Mouse (Mus musculus) ES-E14 (cell line): ENCODE measurements around the gene Fam222a. TPM values are rescaled to one million over a fixed set of nuclear protein-coding genes. Genes with fewer than 3 reads are reported as not detected.

Source experiments
- DNase-seq: peaks from one replicate; pipeline ENCODE4 v3.0.0-alpha.2; 2013; ENCODE audit warnings: low read depth, low spot score
- H3K27ac ChIP-seq: 2 replicates; pipeline ENCODE4 v1.5.1; 2012; ENCODE audit warnings: low read depth, mild to moderate bottlenecking, low read length, moderate library complexity, mixed read lengths; ENCODE audit not compliant: poor library complexity, insufficient read depth, severe bottlenecking
- H3K36me3 ChIP-seq: 2 replicates; pipeline ENCODE4 v1.6.1; 2012; ENCODE audit warnings: mild to moderate bottlenecking, low read length, moderate library complexity, mixed read lengths; ENCODE audit not compliant: control insufficient read depth, poor library complexity, insufficient read depth, severe bottlenecking
- H3K4me1 ChIP-seq, 2 experiments: fragments of 150-350 bp in 1 of 2; sonication (generic) in 1 of 2; 2 replicates each; pipeline ENCODE4 v1.6.1; 2012; ENCODE audit warnings: low read length in 2 of 2, mild to moderate bottlenecking in 1 of 2, mixed read lengths in 1 of 2; ENCODE audit not compliant: control insufficient read depth in 2 of 2, insufficient read depth in 2 of 2, poor library complexity in 1 of 2
- H3K4me3 ChIP-seq, 2 experiments: fragments of 150-350 bp in 1 of 2; sonication (generic) in 1 of 2; 2 replicates each; pipeline ENCODE4 v1.5.1; 2012; ENCODE audit warnings: low read length in 2 of 2, low read depth in 1 of 2, mild to moderate bottlenecking in 1 of 2, mixed read lengths in 1 of 2; ENCODE audit not compliant: insufficient read depth in 1 of 2, poor library complexity in 1 of 2, severe bottlenecking in 1 of 2
- H3K9ac ChIP-seq: 2 replicates; pipeline ENCODE4 v1.6.1; 2012; ENCODE audit warnings: low read depth, mild to moderate bottlenecking, low read length, mixed read lengths; ENCODE audit not compliant: poor library complexity, insufficient read depth, severe bottlenecking
- H3K9me3 ChIP-seq: fragments of 150-350 bp; sonication (generic); 2 replicates; pipeline ENCODE4 v1.6.1; 2012; ENCODE audit warnings: low read depth, mild to moderate bottlenecking, low read length; ENCODE audit not compliant: control insufficient read depth, insufficient read depth
- CHD2 ChIP-seq: IDR thresholded peaks from 2 replicates; pipeline ENCODE4 v1.6.1; 2014; ENCODE audit warnings: mild to moderate bottlenecking, low read depth, low read length, inconsistent platforms
- HCFC1 ChIP-seq: IDR thresholded peaks from 2 replicates; pipeline ENCODE4 v1.6.1; 2012; ENCODE audit warnings: low read length, inconsistent platforms, borderline replicate concordance; ENCODE audit not compliant: insufficient read depth
- MAFK ChIP-seq: IDR thresholded peaks from 2 replicates; pipeline ENCODE4 v1.6.1; 2014; ENCODE audit warnings: mild to moderate bottlenecking, low read depth, low read length, inconsistent platforms; ENCODE audit not compliant: insufficient read depth
- ZC3H11A ChIP-seq: IDR thresholded peaks from 2 replicates; pipeline ENCODE4 v1.6.1; 2012; ENCODE audit warnings: low read depth, mild to moderate bottlenecking, inconsistent platforms, low read length, borderline replicate concordance
- ZNF384 ChIP-seq: IDR thresholded peaks from 2 replicates; pipeline ENCODE4 v1.6.1; 2012; ENCODE audit warnings: low read depth, low read length, inconsistent platforms
- in situ Hi-C, 2 experiments: fragments of 600-800 bp; cut with MboI; formaldehyde crosslinking; loops; one replicate each; pipeline ENCODE4 v1.15.1; 2025; ENCODE audit warnings: low sequenced_read_pairs in 2 of 2, inconsistent platforms in 1 of 2; ENCODE audit not compliant: unreplicated experiment in 2 of 2
- total RNA-seq: library from RNA; depleted of rRNA; stranded (reverse); fragments of 300-350 nt; gene quantifications from 2 replicates; pipeline ENCODE4 v1.2.3, GENCODE M21; 2012; rRNA removed

Gene Fam222a
- total RNA-seq, 1 experiment = 1.2 TPM

DNA sequence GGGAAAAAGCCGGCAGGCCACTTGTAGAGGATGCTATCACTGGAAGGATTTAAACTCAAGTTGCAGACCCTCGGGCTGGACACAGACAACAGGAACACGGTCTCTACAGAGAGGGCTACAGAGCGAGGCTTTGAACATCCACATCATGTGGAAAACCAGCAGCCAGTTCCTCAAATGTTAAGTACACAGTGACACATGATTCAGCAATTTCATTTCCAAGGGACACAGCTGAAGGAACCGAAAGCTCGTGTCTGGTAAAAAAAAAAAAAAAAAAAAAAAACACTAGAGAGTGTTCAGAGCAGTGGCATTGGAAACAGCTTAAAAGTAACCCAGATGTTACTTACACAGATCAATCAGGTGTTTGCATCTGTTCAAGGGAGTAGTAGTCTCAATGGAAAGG is 93.2 kb downstream of the Fam222a start:
- H3K27ac ChIP-seq = no peak overlapping the region
- no peak overlapping the region for H3K4me3 ChIP-seq
- H3K9me3 ChIP-seq = no peaks in the 10 kb centered on the region
- DNase-seq = no peak
- no peak for TF ChIP-seq CHD2
- no peak for TF ChIP-seq MAFK
- no peak for TF ChIP-seq HCFC1
- TF ChIP-seq ZC3H11A = no peak
- no peak for TF ChIP-seq ZNF384
- H3K9ac ChIP-seq = no peak overlapping the region
- peaks cover 0 to 22% of the 10 kb centered on the region in 2 experiments; a peak in 2 of 4 replicates for H3K4me1 ChIP-seq
- in situ Hi-C loops = no loop called here
- H3K36me3 ChIP-seq = no peaks in the 10 kb centered on the region

Other genes with a start within 250 kb of the Fam222a start
- gene Kctd10, start 187.5 kb upstream of the Fam222a start, total RNA-seq = 54.4 and 94.6 TPM in 2 replicates
- 31.7 and 33.8 TPM in 2 replicates for gene Ube3b, start 187.4 kb upstream of the Fam222a start, total RNA-seq
- gene Mmab, start 124.0 kb upstream of the Fam222a start, total RNA-seq = 11.0 and 16.3 TPM in 2 replicates
- 32.5 and 35.8 TPM in 2 replicates for gene Mvk, start 123.7 kb upstream of the Fam222a start, total RNA-seq
- gene Trpv4, start 90.4 kb downstream of the Fam222a start, total RNA-seq = 1.4 and 3.5 TPM in 2 replicates
- 15.6 and 17.2 TPM in 2 replicates for gene Gltp, start 123.0 kb downstream of the Fam222a start, total RNA-seq
- gene Tchp, start 139.7 kb downstream of the Fam222a start, total RNA-seq = 20.6 and 33.8 TPM in 2 replicates
- gene Ankrd13a, start 206.7 kb downstream of the Fam222a start, total RNA-seq = 62.4 and 66.4 TPM in 2 replicates
- 29.8 and 30.3 TPM in 2 replicates for gene Git2, start 207.5 kb downstream of the Fam222a start, total RNA-seq